Mouse (Mus musculus) small intestine, adult 2 months (tissue): Measurements from ENCODE around the gene Timm17a. TPM values are rescaled to one million over a fixed set of nuclear protein-coding genes. Genes with fewer than 3 reads are reported as not detected.

ENCODE experiments used
- H3K27ac ChIP-seq: fragments of 200-500 bp; 2 replicates; pipeline ENCODE4 v1.5.1; 2012; ENCODE audit warnings: low read depth, low read length, control low read depth, inconsistent platforms; ENCODE audit not compliant: insufficient read depth
- H3K27me3 ChIP-seq: fragments of 200-500 bp; 2 replicates; pipeline ENCODE4 v1.6.1; 2012; ENCODE audit warnings: mild to moderate bottlenecking, moderate library complexity, low read length, inconsistent platforms; ENCODE audit not compliant: control insufficient read depth, insufficient read depth
- H3K36me3 ChIP-seq: fragments of 200-500 bp; 2 replicates; pipeline ENCODE4 v1.6.1; 2012; ENCODE audit warnings: mild to moderate bottlenecking, low read length, control low read depth, inconsistent platforms; ENCODE audit not compliant: control insufficient read depth, insufficient read depth
- H3K4me1 ChIP-seq: fragments of 200-500 bp; 2 replicates; pipeline ENCODE4 v1.6.1; 2012; ENCODE audit warnings: low read length, inconsistent platforms, mixed read lengths; ENCODE audit not compliant: control insufficient read depth, insufficient read depth, insufficient read length
- H3K4me3 ChIP-seq: fragments of 200-500 bp; 2 replicates; pipeline ENCODE4 v1.5.1; 2012; ENCODE audit warnings: low read depth, mild to moderate bottlenecking, control low read depth, inconsistent platforms, low read length, moderate library complexity
- CTCF ChIP-seq: fragments of 200-500 bp; IDR thresholded peaks from 2 replicates; pipeline ENCODE4 v1.5.1; 2012; ENCODE audit warnings: low read depth, mild to moderate bottlenecking, control low read depth, inconsistent platforms, low read length, moderate library complexity, mixed read lengths; ENCODE audit not compliant: insufficient replicate concordance, insufficient read length; ENCODE audit errors: extremely low read depth
- POLR2A ChIP-seq: fragments of 200-500 bp; IDR thresholded peaks from 2 replicates; pipeline ENCODE4 v1.6.1; 2012; ENCODE audit warnings: low read depth, mild to moderate bottlenecking, control low read depth, inconsistent platforms, low read length, moderate library complexity
- WGBS: fragments of 180-500 bp; shearing (Covaris S2); methylation state at CpG from one replicate; pipeline ENCODE4 v1.1.7; 2018; 5-methylcytosine and 5-hydroxymethylcytosine counted together
- polyA plus RNA-seq: library from polyadenylated mRNA; depleted of rRNA; stranded (reverse); fragments of >200 nt; gene quantifications from 2 replicates; pipeline ENCODE4 v1.2.3, GENCODE M21; 2012

Timm17a gene
- polyA plus RNA-seq, 1 experiment: 24.1 TPM

- H3K27ac ChIP-seq: no peak overlapping the region
- H3K36me3 ChIP-seq: peaks cover 49% of the 10 kb centered on the region
- no peak for TF ChIP-seq POLR2A
- no peak for TF ChIP-seq CTCF
- H3K4me3 ChIP-seq: no peak overlapping the region
- H3K27me3 ChIP-seq: no peaks in the 10 kb centered on the region
- 38% methylated on average over 6 of the region's 6 CpGs for WGBS
- H3K4me1 ChIP-seq: peaks cover 6% of the 10 kb centered on the region; the same call in 1 of the 2 replicates
These were observed 52.6 kb downstream of the Timm17a start for GRCm38 (mm10) chr1:135260931-135261330.

- Histone ChIP-seq H3K27ac (peak overlapping the region; percentile 97), H3K4me1 (no peaks in the 10 kb centered on the region), H3K27me3 (no peaks in the 10 kb centered on the region), H3K4me3 (peak overlapping the region; percentile 56), H3K36me3 (peaks cover 55% of the 10 kb centered on the region)
- TF ChIP-seq POLR2A (no peak), CTCF (peak; percentile 68; the same call in 1 of the 2 replicates)
- under 1% methylated on average over 10 of the region's 10 CpGs for WGBS
These were observed 54.5 kb downstream of the Timm17a start for GRCm38 (mm10) chr1:135259128-135259436.

GRCm38 (mm10) chr1:135258380-135259127 is 55.0 kb downstream of the Timm17a start, which contains the start of gene Elf3:
Elf3 (minus strand) TSS chr1:135258568.
- no peaks in the 10 kb centered on the region for H3K27me3 ChIP-seq
- peak within 1 kb of the TSS; percentile 90 for H3K4me3 ChIP-seq
- peaks cover 55% of the 10 kb centered on the region for H3K36me3 ChIP-seq
- TF ChIP-seq CTCF: no peak
- TF ChIP-seq POLR2A: peak; percentile 99
- H3K27ac ChIP-seq: peak within 1 kb of the TSS; percentile 97
- 18% methylated on average over 19 of the region's 19 CpGs for WGBS
- no peaks in the 10 kb centered on the region for H3K4me1 ChIP-seq

- Histone ChIP-seq H3K36me3 (peaks cover 49% of the 10 kb centered on the region), H3K27me3 (no peaks in the 10 kb centered on the region), H3K4me3 (peak overlapping the region; percentile 90), H3K27ac (peak overlapping the region; percentile 92), H3K4me1 (peaks cover 3% of the 10 kb centered on the region)
- WGBS: 31% methylated on average over 6 of the region's 6 CpGs
- TF ChIP-seq POLR2A (no peak; the same call in 1 of the 2 replicates), CTCF (peak; percentile 68)
These were observed 57.3 kb downstream of the Timm17a start for GRCm38 (mm10) chr1:135256299-135256698.

GRCm38 (mm10) chr1:135252854-135253253 is 60.7 kb downstream of the Timm17a start:
- 19% methylated on average over 4 of the region's 4 CpGs for WGBS
- Histone ChIP-seq H3K4me3 (peak overlapping the region; percentile 90), H3K27me3 (no peaks in the 10 kb centered on the region), H3K4me1 (peaks cover 16% of the 10 kb centered on the region), H3K27ac (peak overlapping the region; percentile 87), H3K36me3 (peaks cover 49% of the 10 kb centered on the region)
- no peak for TF ChIP-seq POLR2A
- no peak for TF ChIP-seq CTCF

- peak overlapping the region; percentile 87 for H3K27ac ChIP-seq
- H3K4me3 ChIP-seq: no peak overlapping the region
- H3K36me3 ChIP-seq: peaks cover 40% of the 10 kb centered on the region
- H3K4me1 ChIP-seq: peaks cover 16% of the 10 kb centered on the region
- H3K27me3 ChIP-seq: no peaks in the 10 kb centered on the region
- no peak for TF ChIP-seq POLR2A
- TF ChIP-seq CTCF: no peak
- WGBS: 29% methylated on average over 8 of the region's 8 CpGs
These were observed 62.2 kb downstream of the Timm17a start for GRCm38 (mm10) chr1:135251405-135251804.

- Histone ChIP-seq H3K27ac (peak overlapping the region; percentile 87), H3K4me3 (no peak overlapping the region), H3K27me3 (no peaks in the 10 kb centered on the region), H3K4me1 (peaks cover 16% of the 10 kb centered on the region), H3K36me3 (peaks cover 34% of the 10 kb centered on the region)
- WGBS: 42% methylated on average over 2 of the region's 3 CpGs
- TF ChIP-seq CTCF (no peak), POLR2A (peak; percentile 34; the same call in 1 of the 2 replicates)
These were observed 62.9 kb downstream of the Timm17a start for GRCm38 (mm10) chr1:135250706-135251105.
